Mouse (Mus musculus) CH12.LX (cell line): Measurements from ENCODE around the gene Zfp617.

Experiments
- CTCF ChIP-seq, 2 experiments: IDR thresholded peaks in 1 of 2; conservative IDR thresholded peaks in 1 of 2; 2 replicates each; pipeline ENCODE4 v1.5.1; 2011 to 2012; ENCODE audit warnings: low read depth in 2 of 2, low read length in 2 of 2, improper control_type of control experiment in 1 of 2, inconsistent platforms in 1 of 2, mild to moderate bottlenecking in 1 of 2, moderate library complexity in 1 of 2
- NELFE ChIP-seq: IDR thresholded peaks from 2 replicates; pipeline ENCODE4 v1.6.1; 2011; ENCODE audit warnings: low read depth, low read length, improper control_type of control experiment
- USF2 ChIP-seq: conservative IDR thresholded peaks from 2 replicates; pipeline ENCODE4 v1.6.1; 2011; ENCODE audit warnings: low read depth, low read length, improper control_type of control experiment
- ZMIZ1 ChIP-seq: IDR thresholded peaks from 2 replicates; pipeline ENCODE4 v1.6.1; 2012; ENCODE audit warnings: low read depth, mild to moderate bottlenecking, inconsistent platforms, low read length, improper control_type of control experiment

GRCm38 (mm10) chr8:71961796-71962195, 53.4 kb downstream of the Zfp617 start:
- TF ChIP-seq ZMIZ1 (no peak), CTCF (conservative IDR thresholded peaks at IDR 0.05 in 1 of 2, IDR thresholded peaks at IDR 0.05 in 1 of 2; ENCODE audit: low read depth in 2 of 2, low read length in 2 of 2) (no peak), NELFE (no peak), USF2 (no peak)
